Mouse (Mus musculus) fat pad, adult 2 months (tissue): Measurements from ENCODE around the gene Vps11.
"Not testable (repeated sequence)": the region's sequence is repeated elsewhere in the genome, so short reads cannot be mapped to it uniquely, and the experiment has no call there.

Experiments used
- DNase-seq: peaks from one replicate; pipeline ENCODE4 v3.0.0-alpha.2; 2011; ENCODE audit warnings: low read depth, low spot score; ENCODE audit errors: extremely low read depth

Vps11 gene

DNA sequence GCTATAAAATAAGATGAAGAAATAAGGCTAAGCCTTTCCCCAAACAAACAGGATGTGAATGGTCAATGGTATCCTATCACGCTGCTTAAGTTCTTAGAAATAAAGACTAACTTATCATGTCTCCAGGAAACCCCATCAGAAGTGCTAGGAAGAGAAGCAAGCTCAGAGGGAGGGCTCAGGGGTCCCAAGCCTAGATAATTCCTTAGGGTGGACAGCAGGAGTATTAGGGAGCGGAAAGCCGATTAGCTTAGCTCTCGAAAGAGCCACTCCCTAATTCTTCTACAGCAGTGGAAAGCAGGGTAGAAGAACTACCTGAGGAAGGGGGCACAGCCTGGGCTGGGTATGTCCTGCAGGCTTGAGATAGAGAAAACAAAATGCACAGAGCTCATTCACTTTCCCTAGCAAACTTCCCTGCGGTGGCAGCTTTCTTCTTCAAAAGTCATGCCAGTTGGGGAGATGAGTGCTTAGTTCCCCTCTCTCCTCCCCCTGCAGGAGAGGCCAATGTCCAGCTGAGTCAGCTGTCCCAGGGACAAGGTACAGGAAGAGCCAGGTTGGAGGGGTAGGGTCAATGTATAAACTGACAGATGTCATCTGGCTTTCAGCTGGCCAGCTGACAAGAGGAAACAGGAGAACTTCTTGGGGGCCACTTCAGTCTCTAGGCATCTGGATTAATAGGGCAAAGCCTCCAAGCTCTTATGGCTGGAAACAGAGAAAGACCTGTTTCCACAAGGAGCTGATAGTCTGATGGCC, 43.2 kb downstream of the Vps11 start:
- no peak for DNase-seq

DNA sequence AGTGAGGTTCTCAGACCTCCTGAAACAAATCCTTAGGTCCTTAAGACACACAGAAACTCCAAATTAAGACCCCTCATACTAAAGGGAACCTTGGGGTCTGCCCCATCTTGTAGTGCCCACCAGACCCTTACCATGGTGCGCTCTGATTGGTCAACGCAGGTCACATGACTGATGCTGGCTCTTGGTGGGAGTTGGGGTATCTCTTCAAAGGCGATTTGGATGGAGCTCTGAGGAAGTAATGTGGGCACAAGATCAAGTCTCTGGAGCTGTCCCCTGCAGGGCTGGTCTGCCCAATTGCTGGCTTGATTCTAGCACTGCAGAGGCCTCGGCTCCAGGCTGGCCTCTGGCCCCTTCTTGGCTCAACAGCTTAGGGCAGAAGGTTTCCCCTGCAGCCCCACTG, 44.0 kb downstream of the Vps11 start:
- no peak for DNase-seq

DNA sequence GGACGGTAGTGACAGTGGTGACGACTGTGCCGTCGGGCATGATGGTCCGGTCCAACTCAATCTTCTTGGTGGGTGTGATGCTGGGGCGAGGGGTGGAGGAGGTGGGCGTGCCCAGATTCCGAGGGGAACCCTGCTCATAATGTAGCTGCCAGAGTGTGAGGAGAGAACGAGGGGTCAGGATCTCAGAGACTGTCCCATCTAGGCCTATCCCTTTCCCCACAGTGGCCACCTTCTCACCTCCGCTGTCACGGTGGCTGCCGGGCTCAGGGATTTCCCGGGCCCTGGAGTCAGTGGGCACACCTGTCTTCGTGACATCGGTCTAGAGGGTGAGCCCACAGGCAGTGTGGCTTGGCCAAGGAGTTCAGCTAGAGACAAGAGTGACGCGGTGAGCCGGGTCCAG, 46.6 kb downstream of the Vps11 start:
- DNase-seq, result no peak

DNA sequence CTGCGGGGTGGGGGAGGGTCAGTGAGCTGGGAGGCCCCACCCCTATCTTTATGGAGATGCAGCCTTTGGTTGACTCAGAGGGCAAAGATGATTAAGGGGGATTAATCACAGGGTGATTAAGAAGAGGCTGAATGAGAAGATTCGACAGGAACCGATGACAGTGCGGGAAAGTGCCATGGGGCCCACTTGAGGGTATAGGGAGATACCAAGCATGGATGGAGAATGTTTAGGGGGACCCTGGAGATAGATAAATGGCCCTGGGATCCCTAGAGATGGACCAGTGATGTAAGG, 47.3 kb downstream of the Vps11 start:
- no peak for DNase-seq

DNA sequence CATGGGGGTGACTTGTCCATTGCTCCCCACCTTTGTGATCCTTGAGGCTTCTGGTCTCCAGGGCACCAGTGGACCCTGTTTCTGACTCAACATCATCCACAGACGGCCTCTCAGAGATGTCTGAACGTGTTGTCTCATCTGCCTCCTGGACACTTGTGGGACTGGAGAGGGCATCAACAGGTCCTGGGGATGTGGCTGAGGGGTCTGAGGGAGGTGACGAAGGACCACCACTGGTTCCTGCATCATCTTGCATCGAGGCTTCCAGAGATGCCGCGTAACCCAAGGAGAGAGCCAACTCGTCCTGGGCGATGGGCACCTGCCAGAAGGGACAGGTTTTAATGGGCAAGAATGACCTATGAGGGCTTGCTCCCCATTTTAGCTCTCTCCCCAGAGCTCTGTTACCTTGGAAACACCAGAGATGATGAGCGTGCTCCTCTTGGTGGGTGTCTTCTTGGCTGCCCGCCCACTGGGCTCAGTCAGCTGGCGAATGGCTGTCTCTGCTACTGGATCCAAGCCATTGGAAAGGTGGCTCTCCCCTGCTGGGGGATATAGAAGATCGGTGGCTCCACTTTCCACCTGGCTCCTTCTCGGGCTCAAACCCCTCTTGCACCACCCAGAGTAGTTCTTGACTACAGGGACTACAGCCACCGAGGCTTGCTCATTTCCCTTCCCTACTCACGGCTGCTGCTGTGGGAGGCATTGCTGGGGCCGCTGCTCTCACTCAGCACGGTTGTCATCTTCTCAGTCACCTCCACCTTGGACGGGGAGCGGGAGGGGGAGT, 47.8 kb downstream of the Vps11 start:
- DNase-seq, result no peak

DNA sequence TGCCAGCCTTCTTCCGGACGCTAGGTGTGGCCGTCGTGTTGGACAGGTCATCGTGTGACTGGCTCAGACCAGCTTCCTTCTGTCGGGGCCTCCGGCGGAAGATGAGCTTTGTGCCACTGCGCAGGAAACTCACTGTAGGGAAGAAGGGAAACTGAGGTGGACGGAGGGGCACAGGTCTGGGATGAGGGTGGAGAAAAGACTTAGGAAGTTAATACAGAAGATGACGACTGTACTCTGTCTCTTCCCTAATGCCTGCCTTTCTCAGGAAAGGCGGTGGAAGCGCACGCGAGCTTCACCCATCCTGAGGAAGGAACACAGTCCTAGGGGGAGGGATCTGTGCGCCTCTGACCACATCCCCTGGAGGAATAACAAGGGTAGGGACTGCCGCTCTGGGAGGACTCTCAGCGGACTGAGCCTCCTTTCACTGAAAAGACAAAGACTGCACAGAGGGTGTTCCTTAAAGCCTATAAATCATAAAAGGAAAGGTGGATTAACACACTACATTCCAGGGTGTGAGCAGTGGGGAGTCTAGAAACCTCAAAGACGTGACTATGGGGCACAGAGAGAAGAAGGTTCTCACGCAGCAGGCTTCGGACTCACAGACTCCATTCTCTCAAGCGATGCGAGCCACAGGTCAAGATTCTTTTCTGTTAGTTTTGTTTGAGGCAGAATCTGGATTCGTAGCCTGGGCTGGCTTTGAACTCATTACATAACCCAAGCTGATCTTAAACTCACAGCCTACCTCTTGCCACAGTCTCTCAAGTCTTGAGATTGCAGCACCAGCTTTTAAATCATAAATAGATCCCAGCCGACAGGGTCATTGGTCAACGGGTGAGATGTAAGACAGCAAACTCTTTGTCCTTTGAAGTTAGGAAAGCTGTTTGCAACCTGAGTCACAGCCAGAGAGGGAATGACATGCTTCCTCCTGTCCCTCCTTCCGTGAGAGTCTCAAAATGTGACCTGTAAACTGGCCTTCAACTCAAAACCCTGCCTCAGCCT, 50.0 kb downstream of the Vps11 start:
- peak; percentile 57 for DNase-seq

DNA sequence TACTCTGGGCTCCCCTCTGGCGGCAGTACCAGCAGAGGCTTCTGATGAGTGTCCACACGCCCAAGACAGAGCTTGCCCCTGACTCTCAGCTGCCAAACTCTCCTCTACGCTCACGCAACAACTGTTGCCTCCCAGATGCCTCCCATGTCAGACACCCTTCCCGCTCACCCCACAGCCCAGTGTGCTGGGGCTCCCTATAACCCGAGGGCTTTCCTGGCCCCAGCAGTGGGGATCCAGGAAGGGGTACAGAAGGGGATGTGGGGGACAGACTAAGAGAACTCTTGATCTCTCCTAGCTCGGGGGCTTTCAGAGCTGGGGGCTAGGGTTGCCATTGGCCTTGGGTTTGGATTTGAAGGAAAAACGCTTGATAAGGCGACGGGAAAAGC, 50.7 kb downstream of the Vps11 start:
- no peak for DNase-seq

DNA sequence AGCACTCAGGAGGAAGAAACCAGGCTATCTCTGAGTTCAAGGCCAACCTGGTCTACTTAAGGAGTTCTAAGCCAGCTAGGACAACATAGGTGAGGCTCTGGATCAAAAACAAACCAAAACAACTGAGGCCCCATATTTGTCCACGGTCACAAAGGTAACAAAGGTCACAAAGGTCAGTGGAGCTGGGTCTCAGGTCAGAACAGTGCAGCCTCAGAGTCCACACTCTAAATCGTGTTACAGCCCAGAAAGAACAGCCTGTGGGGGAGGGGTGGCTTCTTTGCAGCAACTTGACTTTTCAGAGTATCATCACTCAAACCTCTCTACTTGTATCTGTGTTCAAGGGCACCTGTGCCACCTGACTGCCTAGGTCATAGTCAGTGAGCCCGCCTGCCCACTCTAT, 51.7 kb downstream of the Vps11 start:
- no peak for DNase-seq

DNA sequence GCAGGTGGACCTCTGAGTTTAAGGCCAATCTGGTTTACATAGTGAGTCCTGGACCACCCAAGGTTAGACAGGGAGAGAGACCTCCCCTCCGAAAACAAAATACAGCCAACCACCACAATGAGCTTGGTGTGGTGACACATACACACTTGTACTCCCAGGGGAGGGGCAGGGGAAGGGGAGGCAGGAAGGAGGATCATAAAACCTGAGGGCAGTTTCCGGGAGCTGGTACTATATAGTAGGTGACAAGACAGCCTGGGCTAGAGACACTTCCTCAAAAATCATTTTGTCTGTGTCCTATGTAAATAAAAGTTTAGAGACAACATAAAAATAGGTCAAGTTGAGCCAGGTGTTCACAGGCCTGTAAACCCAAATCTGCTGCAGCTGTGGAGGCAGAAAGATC, 54.2 kb downstream of the Vps11 start:
- no peak for DNase-seq

DNA sequence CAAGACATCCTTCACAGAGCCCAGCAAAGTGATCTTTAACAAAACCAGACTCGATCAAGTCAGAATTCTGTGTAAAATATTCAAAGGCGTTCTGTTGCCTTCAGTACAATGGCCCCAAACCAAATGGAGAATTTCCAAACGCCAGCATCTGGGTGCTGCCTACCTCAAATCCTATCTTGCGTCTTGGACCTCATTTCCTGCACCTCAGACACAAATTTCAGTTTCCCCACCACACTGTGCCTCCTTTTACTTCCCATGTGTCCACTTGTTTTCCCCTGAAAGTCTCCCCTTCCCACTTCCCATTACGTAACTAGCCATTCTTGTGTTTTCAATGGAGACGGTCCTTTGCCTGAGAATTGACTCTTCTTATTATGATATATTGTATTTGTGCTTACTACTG, 54.9 kb downstream of the Vps11 start:
- no peak for DNase-seq

DNA sequence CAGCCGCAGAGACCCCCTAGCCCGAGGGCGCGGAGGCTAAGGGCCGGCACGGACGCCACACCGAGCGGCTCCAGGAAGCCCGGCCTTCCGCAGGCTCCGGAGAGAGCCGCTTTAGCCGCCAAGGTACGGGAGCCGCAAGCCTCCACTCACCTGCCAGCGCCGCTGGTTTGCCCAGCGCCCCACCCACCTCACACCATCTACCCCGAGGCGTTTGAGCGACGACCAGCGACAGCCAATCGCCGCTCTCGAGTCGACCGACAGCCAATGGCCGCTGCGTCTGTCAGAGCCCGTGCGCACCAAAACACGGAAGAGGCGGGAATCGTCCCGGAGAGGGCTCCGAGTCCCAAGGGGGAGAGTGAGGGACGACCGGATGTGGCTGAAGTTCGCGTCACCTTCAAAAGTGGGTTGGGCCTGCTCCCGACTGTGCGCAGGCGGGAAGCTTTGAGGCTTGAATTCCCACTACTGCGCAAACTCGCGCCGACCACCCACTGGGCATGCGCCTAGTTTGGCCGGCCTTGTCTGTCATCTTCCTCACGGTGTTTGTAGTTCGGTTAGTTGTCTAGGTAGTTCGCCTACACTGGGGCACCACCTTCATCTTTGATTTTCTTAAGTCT, 55.9 kb downstream of the Vps11 start, which contains the start of gene Hinfp:
Hinfp (minus strand) TSS at position 206 of the 614 bp plus-strand sequence.
- peak; percentile 90 for DNase-seq

DNA sequence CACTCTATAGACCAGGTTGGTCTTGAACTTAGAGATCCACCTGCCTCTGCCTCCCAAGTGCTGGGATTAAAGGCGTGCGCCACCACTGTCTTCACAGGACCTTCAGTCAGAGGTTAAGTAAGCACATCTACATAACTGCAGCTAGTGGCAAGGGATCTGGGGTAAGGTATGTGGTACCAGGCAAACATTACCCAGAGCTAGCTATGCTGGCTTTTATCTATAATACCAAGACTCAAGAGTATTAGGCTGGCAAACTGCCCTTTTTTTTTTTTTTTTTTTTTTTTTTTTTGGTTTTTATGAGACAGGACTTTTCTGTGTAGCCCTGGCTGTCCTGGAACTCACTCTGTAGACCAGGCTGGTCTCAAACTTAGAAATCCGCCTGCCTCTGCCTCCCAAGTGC, 61.5 kb downstream of the Vps11 start:
- DNase-seq, result not testable (repeated sequence)
